Mouse (Mus musculus) intestine, embryonic 16.5 days (tissue): ENCODE measurements around the gene Klrb1f. TPM values are rescaled to one million over a fixed set of nuclear protein-coding genes. Genes with fewer than 3 reads are reported as not detected.
"Not testable (repeated sequence)": the region's sequence is repeated elsewhere in the genome, so short reads cannot be mapped to it uniquely, and the experiment has no call there.

Experiments
- ATAC-seq: fragments of 200-750 bp; cut with Nextera tagmentation; 2 replicates; pipeline ENCODE4 v1.8.0; 2017; ENCODE audit warnings: moderate TSS enrichment, moderate library complexity
- H3K27ac ChIP-seq: fragments of 300-500 bp; sonication (generic); 2 replicates; pipeline ENCODE4 v1.5.1; 2014; ENCODE audit warnings: mild to moderate bottlenecking, low read length
- H3K27me3 ChIP-seq: fragments of 300-500 bp; sonication (generic); replicated peaks from 2 replicates; pipeline ENCODE4 v1.6.1; 2014; ENCODE audit warnings: low read length, control low read depth, mixed read lengths; ENCODE audit not compliant: control insufficient read depth, insufficient read depth
- H3K36me3 ChIP-seq: fragments of 300-500 bp; sonication (generic); 2 replicates; pipeline ENCODE4 v1.6.1; 2014; ENCODE audit warnings: low read length, control low read depth; ENCODE audit not compliant: control insufficient read depth, insufficient read depth
- H3K4me1 ChIP-seq: fragments of 300-500 bp; sonication (generic); 2 replicates; pipeline ENCODE4 v1.6.1; 2014; ENCODE audit warnings: low read length, control low read depth, mixed read lengths; ENCODE audit not compliant: control insufficient read depth, insufficient read depth
- H3K4me2 ChIP-seq: fragments of 300-500 bp; sonication (generic); 2 replicates; pipeline ENCODE4 v1.6.1; 2014; ENCODE audit warnings: low read depth, low read length, control low read depth
- H3K4me3 ChIP-seq: fragments of 300-500 bp; sonication (generic); 2 replicates; pipeline ENCODE4 v1.5.1; 2014; ENCODE audit warnings: mild to moderate bottlenecking, low read length
- H3K9ac ChIP-seq: fragments of 300-500 bp; sonication (generic); 2 replicates; pipeline ENCODE4 v1.6.1; 2014; ENCODE audit warnings: low read depth, low read length
- H3K9me3 ChIP-seq: fragments of 300-500 bp; sonication (generic); 2 replicates; pipeline ENCODE4 v1.6.1; 2016; ENCODE audit warnings: low read length, control low read depth; ENCODE audit not compliant: control insufficient read depth
- WGBS: fragments of 180-500 bp; shearing (Covaris S2); extraction: QIAGEN DNeasy Blood & Tissue Kit; methylation state at CpG from one replicate; pipeline ENCODE4 v1.1.7; 2014; 5-methylcytosine and 5-hydroxymethylcytosine counted together
- polyA plus RNA-seq: library from polyadenylated mRNA; unstranded; fragments of >200 nt; fragmentation: Nextera tagmentation; extraction: Ambion mirVana; gene quantifications from 2 replicates; pipeline ENCODE4 v1.2.1, GENCODE M21; 2015

Klrb1f gene
- polyA plus RNA-seq, 1 experiment from 2014 or later = 0.46 TPM

DNA sequence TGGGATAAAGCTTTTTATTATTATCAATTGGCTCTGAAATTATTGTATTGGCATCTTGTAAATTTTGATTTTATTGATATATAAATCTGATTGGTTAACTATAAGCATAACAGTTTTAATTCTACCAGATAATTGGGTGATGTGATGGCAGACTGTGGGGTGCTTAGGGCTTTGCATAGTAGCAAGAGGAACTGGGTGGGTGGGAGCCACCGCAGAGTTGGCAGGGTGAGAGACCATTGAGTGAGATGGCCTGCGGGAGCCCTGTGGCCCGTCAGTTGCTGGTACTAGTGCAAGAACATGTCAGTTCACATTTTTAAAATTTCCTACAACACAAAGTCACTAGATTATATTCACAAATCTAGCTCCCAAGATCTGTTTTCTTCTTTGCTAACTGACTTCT is 20.2 kb downstream of the Klrb1f start:
- ATAC-seq = no peak
- H3K27me3 ChIP-seq = no peaks in the 10 kb centered on the region
- WGBS = 89% methylated on average over 3 of the region's 3 CpGs

DNA sequence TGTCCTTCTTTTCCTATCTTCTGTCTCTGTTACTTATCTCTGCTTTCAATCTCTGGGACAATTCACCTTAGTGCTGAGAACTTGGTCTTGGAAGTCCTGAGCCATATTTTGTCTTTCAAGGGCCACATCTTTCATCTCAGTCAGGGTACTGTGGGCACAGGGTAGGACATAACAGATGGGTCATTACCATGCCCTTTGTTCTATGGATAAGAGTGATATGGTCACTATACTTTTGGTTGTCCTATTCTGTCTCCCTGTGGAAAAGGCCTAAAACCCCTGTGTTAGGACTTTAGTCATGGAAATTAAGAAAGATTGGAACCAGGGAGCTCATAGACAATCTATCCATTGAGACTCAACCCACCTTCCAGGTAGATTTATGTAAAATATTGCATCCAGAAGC is 20.8 kb downstream of the Klrb1f start:
- H3K27ac ChIP-seq = no peak overlapping the region
- no peak overlapping the region for H3K4me3 ChIP-seq
- H3K9ac ChIP-seq = no peak overlapping the region
- no peaks in the 10 kb centered on the region for H3K27me3 ChIP-seq
- no peaks in the 10 kb centered on the region for H3K4me1 ChIP-seq
- no peaks in the 10 kb centered on the region for H3K9me3 ChIP-seq
- no peak overlapping the region for H3K4me2 ChIP-seq
- no peaks in the 10 kb centered on the region for H3K36me3 ChIP-seq
- ATAC-seq = no peak

More for the DNA sequence above, 20.2 kb downstream of the Klrb1f start:
- no peak overlapping the region for H3K27ac ChIP-seq
- no peak overlapping the region for H3K9ac ChIP-seq
- H3K9me3 ChIP-seq = no peaks in the 10 kb centered on the region
- H3K4me3 ChIP-seq = no peak overlapping the region
- no peaks in the 10 kb centered on the region for H3K36me3 ChIP-seq
- H3K4me2 ChIP-seq = no peak overlapping the region
- H3K4me1 ChIP-seq = no peaks in the 10 kb centered on the region

DNA sequence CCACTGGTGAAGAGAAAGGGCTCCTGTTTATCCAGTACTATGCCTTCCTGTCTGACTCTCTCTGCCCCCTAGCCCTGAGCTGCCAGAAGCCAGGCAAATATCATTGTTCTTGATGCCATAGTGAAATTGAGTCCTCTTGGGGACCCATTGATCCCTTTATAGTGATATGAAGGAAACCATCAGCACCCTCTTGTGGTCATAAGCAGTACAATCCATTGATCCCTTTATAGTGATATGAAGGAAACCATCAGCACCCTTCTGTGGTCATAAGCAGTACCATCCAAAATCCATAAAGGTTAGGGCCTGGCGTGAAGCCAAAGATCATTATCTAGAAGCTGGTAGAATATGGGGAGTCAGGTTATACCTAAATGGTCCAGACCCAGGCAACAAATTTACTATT is 21.3 kb downstream of the Klrb1f start:
- Histone ChIP-seq H3K4me3 (no peak overlapping the region), H3K27ac (no peak overlapping the region), H3K4me1 (no peaks in the 10 kb centered on the region), H3K9ac (no peak overlapping the region), H3K36me3 (no peaks in the 10 kb centered on the region), H3K9me3 (no peaks in the 10 kb centered on the region), H3K27me3 (no peaks in the 10 kb centered on the region), H3K4me2 (no peak overlapping the region)
- 72% methylated on average over 1 of the region's 1 CpGs for WGBS
- peak; percentile 69; the same call in 1 of the 2 replicates for ATAC-seq

DNA sequence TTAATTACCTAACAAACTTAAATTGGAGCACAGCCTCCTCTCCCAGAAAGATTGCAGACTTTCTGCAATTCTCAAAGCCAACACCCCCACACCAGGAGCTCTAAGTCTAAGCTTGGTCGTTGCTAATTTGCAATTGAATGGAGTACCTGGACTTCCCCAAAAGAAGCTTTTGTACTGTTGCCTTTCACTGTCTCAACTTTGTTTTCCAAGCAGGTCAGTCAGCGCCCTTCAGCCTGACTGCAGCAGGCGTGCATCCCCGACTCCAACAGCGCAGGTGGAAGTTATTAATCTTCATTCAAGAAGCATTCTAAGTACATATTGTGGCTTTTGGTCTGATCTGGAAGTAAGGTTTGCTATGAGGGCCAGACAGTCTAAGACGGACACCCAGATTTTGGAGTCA is 39.4 kb downstream of the Klrb1f start:
- ATAC-seq = no peak

DNA sequence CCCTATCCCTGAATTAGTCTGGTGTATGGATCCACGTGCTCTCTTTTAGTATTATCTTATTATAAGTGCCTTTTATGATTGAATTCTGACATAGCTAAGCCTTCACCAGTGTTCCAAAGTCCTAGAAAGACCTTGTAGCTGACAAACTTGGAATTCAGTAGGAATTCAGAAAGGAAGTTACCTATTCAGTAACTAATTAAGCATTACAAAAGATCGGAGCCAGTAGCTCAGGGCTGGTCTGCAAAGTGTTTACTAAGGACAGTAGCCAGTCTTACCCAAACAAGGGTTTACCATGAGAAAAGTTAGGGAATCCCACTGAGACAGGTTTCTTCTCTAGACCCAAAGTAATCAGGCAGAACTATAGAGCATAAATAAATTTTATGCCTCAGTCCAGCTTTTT is 40.3 kb downstream of the Klrb1f start:
- ATAC-seq, H3K4me1 ChIP-seq, H3K36me3 ChIP-seq, H3K4me2 ChIP-seq, H3K4me3 ChIP-seq, H3K27me3 ChIP-seq, H3K27ac ChIP-seq, H3K9ac ChIP-seq, H3K9me3 ChIP-seq: not testable (repeated sequence)
- 80% methylated on average over 2 of the region's 2 CpGs for WGBS

More for the DNA sequence above, 39.4 kb downstream of the Klrb1f start:
- Histone ChIP-seq H3K4me3 (no peak overlapping the region), H3K9ac (no peak overlapping the region), H3K36me3 (no peaks in the 10 kb centered on the region), H3K27ac (no peak overlapping the region), H3K4me2 (no peak overlapping the region), H3K9me3 (no peaks in the 10 kb centered on the region), H3K4me1 (no peaks in the 10 kb centered on the region), H3K27me3 (no peaks in the 10 kb centered on the region)
- 89% methylated on average over 6 of the region's 6 CpGs for WGBS

DNA sequence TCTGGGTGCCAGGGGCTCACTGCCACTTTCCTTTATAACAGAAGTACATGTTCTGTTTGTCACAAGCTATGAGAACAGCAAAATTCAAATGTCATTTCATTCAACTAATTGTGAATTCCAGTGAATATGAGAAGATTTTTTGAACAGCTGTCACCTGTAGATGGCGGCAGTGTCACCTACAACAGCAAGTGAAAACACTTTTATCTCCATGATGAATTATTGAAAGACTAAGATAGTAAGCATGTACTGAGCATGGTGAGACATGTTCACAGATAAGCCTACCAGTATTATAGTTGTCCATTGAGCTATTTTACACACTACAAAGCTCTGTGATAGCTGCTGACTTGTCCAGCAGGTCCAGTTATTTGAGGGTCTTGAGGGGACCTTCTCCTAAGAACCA is 42.5 kb downstream of the Klrb1f start:
- Histone ChIP-seq H3K27me3 (no peaks in the 10 kb centered on the region), H3K4me3 (no peak overlapping the region), H3K9me3 (0 out of 2 replicates have a peak, but pooled peaks cover 3% of the 10 kb centered on the region), H3K9ac (no peak overlapping the region), H3K4me2 (no peak overlapping the region), H3K36me3 (no peaks in the 10 kb centered on the region), H3K4me1 (no peaks in the 10 kb centered on the region), H3K27ac (no peak overlapping the region)
- no peak for ATAC-seq
- WGBS = 77% methylated on average over 1 of the region's 1 CpGs

DNA sequence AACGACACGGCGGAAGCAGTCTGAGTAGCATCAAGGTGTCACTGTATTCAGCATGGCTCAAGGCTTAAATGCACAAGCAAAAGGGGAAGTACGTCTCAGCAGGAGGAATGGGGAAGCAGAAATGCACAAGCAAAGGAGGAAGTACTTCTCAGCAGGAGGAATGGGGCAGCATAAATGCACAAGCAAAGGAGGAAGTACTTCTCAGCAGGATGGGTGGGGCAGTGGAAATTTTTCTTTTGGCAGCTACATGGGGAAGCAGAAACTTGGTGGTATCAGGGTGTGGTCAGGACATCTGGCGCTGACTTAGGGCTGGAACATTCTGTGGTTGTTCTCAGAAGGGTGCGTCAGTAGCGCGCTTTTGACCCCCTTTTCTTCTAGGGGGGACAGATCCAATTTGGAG is 42.9 kb downstream of the Klrb1f start:
- H3K4me3 ChIP-seq, H3K9me3 ChIP-seq, H3K9ac ChIP-seq, H3K4me2 ChIP-seq, H3K27ac ChIP-seq, H3K36me3 ChIP-seq, ATAC-seq, H3K4me1 ChIP-seq, H3K27me3 ChIP-seq: not testable (repeated sequence)
- WGBS = 95% methylated on average over 8 of the region's 8 CpGs

DNA sequence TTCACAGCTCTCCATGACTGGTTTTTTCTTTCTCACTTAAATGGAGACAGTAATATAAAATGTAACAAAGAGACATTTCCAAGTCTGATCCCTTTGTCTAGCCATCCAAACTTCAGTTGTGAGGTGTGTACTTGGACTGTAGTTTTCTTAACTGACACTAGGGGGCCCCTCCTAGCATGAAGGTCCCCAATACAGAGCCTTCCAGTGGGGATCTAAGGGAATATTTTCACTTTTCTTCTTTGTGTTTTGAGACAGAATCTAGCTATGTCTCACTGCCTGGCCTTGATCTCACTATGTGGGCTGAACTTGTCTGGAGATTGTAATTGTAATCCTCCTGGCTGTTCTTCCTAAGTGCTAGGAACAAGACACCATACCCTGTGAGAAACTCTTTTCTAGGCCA is 49.5 kb downstream of the Klrb1f start:
- Histone ChIP-seq H3K27me3 (no peaks in the 10 kb centered on the region), H3K4me3 (no peak overlapping the region), H3K4me2 (no peak overlapping the region), H3K4me1 (0 out of 2 replicates have a peak, but pooled peaks cover 2% of the 10 kb centered on the region), H3K36me3 (no peaks in the 10 kb centered on the region), H3K27ac (no peak overlapping the region), H3K9me3 (0 out of 2 replicates have a peak, but pooled peaks cover 3% of the 10 kb centered on the region), H3K9ac (no peak overlapping the region)
- ATAC-seq = peak; percentile 49; the same call in 1 of the 2 replicates

DNA sequence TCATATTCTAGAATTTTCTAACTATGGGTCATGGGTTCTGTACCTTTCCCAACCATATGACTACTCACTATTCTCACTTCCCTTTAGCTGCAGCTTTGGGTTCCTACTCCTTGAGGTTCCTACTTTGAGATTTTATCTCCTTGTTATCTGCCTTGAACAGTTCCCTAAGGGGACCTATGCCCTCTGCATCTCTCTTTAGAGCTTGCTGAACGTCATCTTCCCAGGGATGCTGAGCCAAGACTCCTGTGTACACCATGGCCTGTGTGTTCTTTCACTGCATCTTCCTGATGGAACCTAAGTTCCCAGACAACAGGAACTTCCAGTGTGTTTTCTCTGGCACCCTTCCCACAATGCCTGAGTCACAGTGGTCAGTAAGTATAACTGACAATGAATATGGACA is 52.2 kb downstream of the Klrb1f start:
- peak overlapping the region; percentile 5; the same call in 1 of the 2 replicates for H3K4me3 ChIP-seq
- H3K4me1 ChIP-seq = peaks cover 4% of the 10 kb centered on the region; the same call in 1 of the 2 replicates
- H3K9me3 ChIP-seq = no peaks in the 10 kb centered on the region
- no peak for ATAC-seq
- H3K4me2 ChIP-seq = peak overlapping the region; percentile 16; the same call in 1 of the 2 replicates
- H3K27ac ChIP-seq = no peak overlapping the region
- 38% methylated on average over 1 of the region's 1 CpGs for WGBS
- H3K9ac ChIP-seq = no peak overlapping the region
- H3K36me3 ChIP-seq = no peaks in the 10 kb centered on the region
- H3K27me3 ChIP-seq = no peaks in the 10 kb centered on the region

DNA sequence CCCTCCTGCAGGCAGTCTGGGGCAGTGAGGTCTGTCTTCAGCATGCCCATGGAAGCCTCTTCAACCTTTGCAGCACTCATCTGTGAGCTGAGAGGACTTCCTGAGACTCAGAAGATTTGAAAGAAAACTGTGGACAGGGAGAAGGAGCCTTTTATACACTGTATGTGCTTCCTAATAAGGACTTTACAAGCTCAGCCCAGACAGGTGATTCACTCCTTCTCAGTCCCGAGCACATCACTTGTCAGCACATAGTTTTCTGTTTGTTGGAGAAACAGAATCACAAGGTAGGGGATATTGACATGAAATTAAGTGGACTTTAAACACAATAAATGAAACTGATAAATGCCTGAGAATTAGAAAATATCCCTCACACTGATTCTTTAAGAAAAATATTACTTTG is 55.1 kb downstream of the Klrb1f start, which contains the start of gene Clec2e:
Gene Clec2e (minus strand): TSS at position 120 of the 400 bp plus-strand sequence.
- peak; percentile 60 for ATAC-seq
- not testable (repeated sequence) for H3K9me3 ChIP-seq, H3K4me1 ChIP-seq, H3K27me3 ChIP-seq, H3K4me2 ChIP-seq, H3K36me3 ChIP-seq
- H3K27ac ChIP-seq = peak within 1 kb of the TSS; percentile 80
- peak within 1 kb of the TSS; percentile 29 for H3K4me3 ChIP-seq
- 0 out of 2 replicates have a peak within 1 kb of the TSS, but pooled peaks have one; percentile 45 for H3K9ac ChIP-seq
- 53% methylated on average over 1 of the region's 1 CpGs for WGBS
